Mouse (Mus musculus) C2C12 (cell line): ENCODE data around the gene Vmn1r17. TPM values are rescaled to one million over a fixed set of nuclear protein-coding genes. Genes with fewer than 3 reads are reported as not detected.

ENCODE experiments used
- H3K27me3 ChIP-seq: one replicate; pipeline ENCODE4 v1.6.1; 2011; ENCODE audit not compliant: control insufficient read depth, insufficient read depth, insufficient read length
- H3K36me3 ChIP-seq: one replicate; pipeline ENCODE4 v1.6.1; 2011; ENCODE audit not compliant: control insufficient read depth, insufficient read depth
- H3K4me3 ChIP-seq: one replicate; pipeline ENCODE4 v1.5.1; 2011; ENCODE audit warnings: mild to moderate bottlenecking, control low read depth; ENCODE audit not compliant: poor library complexity, insufficient read depth, severe bottlenecking
- H3K79me2 ChIP-seq: one replicate; pipeline ENCODE4 v1.6.1; 2011; ENCODE audit not compliant: control insufficient read depth, insufficient read depth
- H3K79me3 ChIP-seq: one replicate; pipeline ENCODE4 v1.6.1; 2011; ENCODE audit warnings: low read depth, control low read depth
- H3ac ChIP-seq: one replicate; pipeline ENCODE3; 2011; ENCODE audit warnings: low read depth; ENCODE audit not compliant: control insufficient read depth, insufficient read length
- CEBPB ChIP-seq: IDR thresholded peaks from one replicate; pipeline ENCODE4 v1.6.1; 2011; ENCODE audit warnings: low read depth, mild to moderate bottlenecking, control low read depth, moderate library complexity
- CTCF ChIP-seq: IDR thresholded peaks from one replicate; pipeline ENCODE4 v1.5.1; 2011; ENCODE audit not compliant: control insufficient read depth, insufficient read depth, insufficient read length
- FOSL1 ChIP-seq: IDR thresholded peaks from one replicate; pipeline ENCODE4 v1.8.0; 2011; ENCODE audit warnings: mild to moderate bottlenecking, low read length; ENCODE audit not compliant: poor library complexity, insufficient read depth, severe bottlenecking
- MAX ChIP-seq: IDR thresholded peaks from one replicate; pipeline ENCODE4 v1.6.1; 2011; ENCODE audit warnings: mild to moderate bottlenecking, control low read depth
- MYOD1 ChIP-seq: IDR thresholded peaks from one replicate; pipeline ENCODE4 v1.6.1; 2011; ENCODE audit warnings: low read depth; ENCODE audit not compliant: control insufficient read depth, insufficient read length
- MYOG ChIP-seq: IDR thresholded peaks from one replicate; pipeline ENCODE4 v1.6.1; 2011; ENCODE audit not compliant: control insufficient read depth, insufficient read length; ENCODE audit errors: extremely low read depth
- USF1 ChIP-seq: IDR thresholded peaks from one replicate; pipeline ENCODE4 v1.6.1; 2011; ENCODE audit warnings: low read depth, mild to moderate bottlenecking, control low read depth, moderate library complexity
- polyA plus RNA-seq: library from polyadenylated mRNA; unstranded; fragments of >200 nt; fragmentation: generic; extraction: Trizol; gene quantifications from one replicate; pipeline ENCODE4 v1.2.1, GENCODE M21; 2012; ENCODE audit warnings: missing spikeins

The Vmn1r17 gene
- polyA plus RNA-seq, 1 experiment = not detected

DNA sequence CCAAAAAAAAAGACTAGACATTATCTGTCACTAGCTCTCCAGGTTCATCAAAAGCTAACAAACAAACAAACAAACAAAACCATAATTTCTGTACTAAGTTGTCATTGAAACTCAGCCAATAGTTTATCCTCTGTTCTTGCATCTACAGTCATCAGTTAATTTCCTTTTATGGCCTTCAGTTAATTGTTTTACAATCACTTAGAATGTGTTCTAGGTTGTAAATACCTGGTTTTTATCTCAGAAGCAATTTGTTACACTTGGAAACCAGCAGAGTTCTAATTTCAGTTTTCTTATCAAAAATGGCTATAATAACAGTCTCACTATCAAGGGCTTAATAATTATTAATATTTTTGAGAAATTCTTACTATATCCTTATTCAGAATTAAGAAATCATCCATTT, 37.4 kb downstream of the Vmn1r17 start:
- no peaks in the 10 kb centered on the region for H3K79me3 ChIP-seq
- TF ChIP-seq MAX (no peak), FOSL1 (no peak), MYOG (no peak), CEBPB (no peak), CTCF (no peak), MYOD1 (no peak), USF1 (no peak)
- H3K4me3 ChIP-seq = no peak overlapping the region
- H3K79me2 ChIP-seq = no peaks in the 10 kb centered on the region
- H3K27me3 ChIP-seq = no peaks in the 10 kb centered on the region
- H3ac ChIP-seq = no peak overlapping the region
- no peaks in the 10 kb centered on the region for H3K36me3 ChIP-seq

Other genes starting within 250 kb of the Vmn1r17 start
- gene Vmn1r11, start 230.3 kb downstream of the Vmn1r17 start, polyA plus RNA-seq = not detected
- not detected for gene Vmn1r12, start 206.8 kb downstream of the Vmn1r17 start, polyA plus RNA-seq
- not detected for gene Vmn1r13, start 160.4 kb downstream of the Vmn1r17 start, polyA plus RNA-seq
- gene Vmn1r14, start 132.0 kb downstream of the Vmn1r17 start, polyA plus RNA-seq = not detected
- gene Vmn1r15, start 105.8 kb downstream of the Vmn1r17 start, polyA plus RNA-seq = not detected
- not detected for gene Vmn1r16, start 34.2 kb downstream of the Vmn1r17 start, polyA plus RNA-seq
- gene Vmn1r18, start 32.1 kb upstream of the Vmn1r17 start, polyA plus RNA-seq = not detected
- gene Vmn1r19, start 40.1 kb upstream of the Vmn1r17 start, polyA plus RNA-seq = not detected
- not detected for gene Vmn1r20, start 65.2 kb upstream of the Vmn1r17 start, polyA plus RNA-seq
- 0.15 TPM for gene Ppm1k, start 171.7 kb upstream of the Vmn1r17 start, polyA plus RNA-seq
- 1.4 TPM for gene Herc6, start 217.3 kb upstream of the Vmn1r17 start, polyA plus RNA-seq